Mouse (Mus musculus) forebrain, embryonic 13.5 days (tissue): Measurements from ENCODE around the gene Ttll5. TPM values are rescaled to one million over a fixed set of nuclear protein-coding genes. Genes with fewer than 3 reads are reported as not detected.

Experiments used
- ATAC-seq: fragments of 200-750 bp; cut with Nextera tagmentation; 2 replicates; pipeline ENCODE4 v1.8.0; 2017
- H3K27ac ChIP-seq: fragments of 300-500 bp; sonication (generic); 2 replicates; pipeline ENCODE4 v1.5.1; 2015; ENCODE audit warnings: inconsistent platforms, mild to moderate bottlenecking, moderate library complexity
- H3K27me3 ChIP-seq: fragments of 300-500 bp; sonication (generic); 2 replicates; pipeline ENCODE4 v1.6.1; 2015; ENCODE audit warnings: mild to moderate bottlenecking, inconsistent platforms
- H3K36me3 ChIP-seq: fragments of 300-500 bp; sonication (generic); 2 replicates; pipeline ENCODE4 v1.6.1; 2015; ENCODE audit warnings: mild to moderate bottlenecking, inconsistent platforms; ENCODE audit not compliant: poor library complexity, severe bottlenecking
- H3K4me1 ChIP-seq: fragments of 300-500 bp; sonication (generic); 2 replicates; pipeline ENCODE4 v1.6.1; 2015; ENCODE audit warnings: inconsistent platforms
- H3K4me2 ChIP-seq: fragments of 300-500 bp; sonication (generic); 2 replicates; pipeline ENCODE4 v1.6.1; 2015; ENCODE audit warnings: inconsistent platforms, mild to moderate bottlenecking, moderate library complexity
- H3K4me3 ChIP-seq: fragments of 300-500 bp; sonication (generic); 2 replicates; pipeline ENCODE4 v1.5.1; 2015; ENCODE audit warnings: mild to moderate bottlenecking, inconsistent platforms
- H3K9ac ChIP-seq: fragments of 300-500 bp; sonication (generic); 2 replicates; pipeline ENCODE4 v1.6.1; 2015; ENCODE audit warnings: mild to moderate bottlenecking, inconsistent platforms
- H3K9me3 ChIP-seq: fragments of 300-500 bp; sonication (generic); replicated peaks from 2 replicates; pipeline ENCODE4 v1.6.1; 2016; ENCODE audit warnings: inconsistent platforms
- WGBS: fragments of 180-500 bp; shearing (Covaris S2); methylation state at CpG from one replicate; pipeline ENCODE4 v1.1.7; 2015; 5-methylcytosine and 5-hydroxymethylcytosine counted together
- polyA plus RNA-seq: library from polyadenylated mRNA; unstranded; fragments of >200 nt; fragmentation: Nextera tagmentation; extraction: Ambion mirVana; gene quantifications from 2 replicates; pipeline ENCODE4 v1.2.1, GENCODE M21; 2015

Ttll5 gene
- polyA plus RNA-seq, 1 experiment from 2014 or later, result 15.2 TPM

- no peaks in the 10 kb centered on the region for H3K9me3 ChIP-seq
- H3K36me3 ChIP-seq, result peaks cover 11% of the 10 kb centered on the region; the same call in 1 of the 2 replicates
- no peaks in the 10 kb centered on the region for H3K4me1 ChIP-seq
- WGBS, result 90% methylated on average over 2 of the region's 2 CpGs
- no peak overlapping the region for H3K4me3 ChIP-seq
- H3K4me2 ChIP-seq, result no peak overlapping the region
- no peak overlapping the region for H3K9ac ChIP-seq
- H3K27me3 ChIP-seq, result no peaks in the 10 kb centered on the region
- H3K27ac ChIP-seq, result no peak overlapping the region
- ATAC-seq, result no peak
These were observed 134.0 kb downstream of the Ttll5 start for GRCm38 (mm10) chr12:85958460-85958859.

- Histone ChIP-seq H3K9ac (no peak overlapping the region), H3K9me3 (no peaks in the 10 kb centered on the region), H3K27me3 (no peaks in the 10 kb centered on the region), H3K4me1 (no peaks in the 10 kb centered on the region), H3K4me2 (no peak overlapping the region), H3K36me3 (peaks cover 19% of the 10 kb centered on the region; the same call in 1 of the 2 replicates), H3K27ac (no peak overlapping the region), H3K4me3 (no peak overlapping the region)
- no peak for ATAC-seq
- 71% methylated on average over 10 of the region's 10 CpGs for WGBS
These were observed 135.5 kb downstream of the Ttll5 start for GRCm38 (mm10) chr12:85959822-85960501.

GRCm38 (mm10) chr12:85960699-85961098 lies 136.2 kb downstream of the Ttll5 start:
- WGBS, result 90% methylated on average over 4 of the region's 4 CpGs
- no peaks in the 10 kb centered on the region for H3K9me3 ChIP-seq
- ATAC-seq, result no peak

GRCm38 (mm10) chr12:85963160-85963559 lies 138.7 kb downstream of the Ttll5 start:
- no peaks in the 10 kb centered on the region for H3K27me3 ChIP-seq
- H3K9ac ChIP-seq, result no peak overlapping the region
- H3K4me1 ChIP-seq, result no peaks in the 10 kb centered on the region
- no peak overlapping the region for H3K27ac ChIP-seq
- no peak overlapping the region for H3K4me3 ChIP-seq
- ATAC-seq, result no peak
- H3K36me3 ChIP-seq, result peaks cover 14% of the 10 kb centered on the region; the same call in 1 of the 2 replicates
- 88% methylated on average over 2 of the region's 2 CpGs for WGBS
- no peaks in the 10 kb centered on the region for H3K9me3 ChIP-seq
- no peak overlapping the region for H3K4me2 ChIP-seq

More at GRCm38 (mm10) chr12:85960699-85961098, 136.2 kb downstream of the Ttll5 start:
- Histone ChIP-seq H3K4me1 (no peaks in the 10 kb centered on the region), H3K4me3 (no peak overlapping the region), H3K27me3 (no peaks in the 10 kb centered on the region), H3K9ac (no peak overlapping the region), H3K36me3 (peaks cover 19% of the 10 kb centered on the region; the same call in 1 of the 2 replicates), H3K4me2 (no peak overlapping the region), H3K27ac (no peak overlapping the region)

- 85% methylated on average over 11 of the region's 11 CpGs for WGBS
- H3K9ac ChIP-seq, result no peak overlapping the region
- no peaks in the 10 kb centered on the region for H3K9me3 ChIP-seq
- H3K27me3 ChIP-seq, result no peaks in the 10 kb centered on the region
- no peak overlapping the region for H3K4me2 ChIP-seq
- H3K27ac ChIP-seq, result no peak overlapping the region
- 0 out of 2 replicates have a peak, but pooled peaks cover 4% of the 10 kb centered on the region for H3K4me1 ChIP-seq
- H3K4me3 ChIP-seq, result no peak overlapping the region
- ATAC-seq, result no peak
- peaks cover 8% of the 10 kb centered on the region; the same call in 1 of the 2 replicates for H3K36me3 ChIP-seq
These were observed 139.2 kb downstream of the Ttll5 start for GRCm38 (mm10) chr12:85963699-85964098.

- no peak for ATAC-seq
- H3K4me2 ChIP-seq, result no peak overlapping the region
- H3K4me3 ChIP-seq, result no peak overlapping the region
- no peak overlapping the region for H3K27ac ChIP-seq
- no peaks in the 10 kb centered on the region for H3K27me3 ChIP-seq
- H3K9me3 ChIP-seq, result no peaks in the 10 kb centered on the region
- H3K9ac ChIP-seq, result no peak overlapping the region
- H3K4me1 ChIP-seq, result peaks cover 5% of the 10 kb centered on the region; the same call in 1 of the 2 replicates
- H3K36me3 ChIP-seq, result peaks cover 8% of the 10 kb centered on the region; the same call in 1 of the 2 replicates
- 98% methylated on average over 3 of the region's 3 CpGs for WGBS
These were observed 140.0 kb downstream of the Ttll5 start for GRCm38 (mm10) chr12:85964436-85964835.

- ATAC-seq, result no peak
- no peaks in the 10 kb centered on the region for H3K9me3 ChIP-seq
- peaks cover 9% of the 10 kb centered on the region; the same call in 1 of the 2 replicates for H3K4me1 ChIP-seq
- no peak overlapping the region for H3K9ac ChIP-seq
- no peak overlapping the region for H3K4me3 ChIP-seq
- no peak overlapping the region for H3K27ac ChIP-seq
- H3K4me2 ChIP-seq, result no peak overlapping the region
- H3K36me3 ChIP-seq, result peaks cover 8% of the 10 kb centered on the region; the same call in 1 of the 2 replicates
- no peaks in the 10 kb centered on the region for H3K27me3 ChIP-seq
These were observed 143.4 kb downstream of the Ttll5 start for GRCm38 (mm10) chr12:85967812-85968211.

- H3K36me3 ChIP-seq, result peaks cover 8% of the 10 kb centered on the region; the same call in 1 of the 2 replicates
- WGBS, result 69% methylated on average over 4 of the region's 4 CpGs
- H3K9ac ChIP-seq, result no peak overlapping the region
- H3K27ac ChIP-seq, result no peak overlapping the region
- no peak for ATAC-seq
- no peaks in the 10 kb centered on the region for H3K9me3 ChIP-seq
- peaks cover 9% of the 10 kb centered on the region; the same call in 1 of the 2 replicates for H3K4me1 ChIP-seq
- H3K27me3 ChIP-seq, result no peaks in the 10 kb centered on the region
- H3K4me2 ChIP-seq, result no peak overlapping the region
- H3K4me3 ChIP-seq, result no peak overlapping the region
These were observed 143.9 kb downstream of the Ttll5 start for GRCm38 (mm10) chr12:85968409-85968808.

GRCm38 (mm10) chr12:85969571-85969970 lies 145.1 kb downstream of the Ttll5 start:
- H3K9ac ChIP-seq, result no peak overlapping the region
- no peak overlapping the region for H3K4me2 ChIP-seq
- peaks cover 9% of the 10 kb centered on the region; the same call in 1 of the 2 replicates for H3K4me1 ChIP-seq
- 0 out of 2 replicates have a peak, but pooled peaks cover under 1% of the 10 kb centered on the region for H3K36me3 ChIP-seq
- no peaks in the 10 kb centered on the region for H3K9me3 ChIP-seq
- 65% methylated on average over 5 of the region's 5 CpGs for WGBS
- no peak overlapping the region for H3K27ac ChIP-seq
- no peaks in the 10 kb centered on the region for H3K27me3 ChIP-seq
- no peak overlapping the region for H3K4me3 ChIP-seq
- ATAC-seq, result no peak

- Histone ChIP-seq H3K9ac (no peak overlapping the region), H3K4me2 (no peak overlapping the region), H3K36me3 (no peaks in the 10 kb centered on the region), H3K9me3 (no peaks in the 10 kb centered on the region), H3K27ac (no peak overlapping the region), H3K4me3 (no peak overlapping the region), H3K27me3 (no peaks in the 10 kb centered on the region), H3K4me1 (peaks cover 9% of the 10 kb centered on the region; the same call in 1 of the 2 replicates)
- ATAC-seq, result no peak
- WGBS, result 76% methylated on average over 5 of the region's 5 CpGs
These were observed 145.7 kb downstream of the Ttll5 start for GRCm38 (mm10) chr12:85970191-85970590.

- ATAC-seq, result no peak
- Histone ChIP-seq H3K4me1 (peaks cover 9% of the 10 kb centered on the region; the same call in 1 of the 2 replicates), H3K27ac (no peak overlapping the region)
These were observed 146.3 kb downstream of the Ttll5 start for GRCm38 (mm10) chr12:85970803-85971202.

GRCm38 (mm10) chr12:85971655-85972054 lies 147.2 kb downstream of the Ttll5 start:
- WGBS, result 87% methylated on average over 4 of the region's 4 CpGs
- no peaks in the 10 kb centered on the region for H3K36me3 ChIP-seq
- no peaks in the 10 kb centered on the region for H3K9me3 ChIP-seq
- H3K4me1 ChIP-seq, result peaks cover 9% of the 10 kb centered on the region; the same call in 1 of the 2 replicates
- no peak overlapping the region for H3K4me2 ChIP-seq
- no peaks in the 10 kb centered on the region for H3K27me3 ChIP-seq
- no peak overlapping the region for H3K9ac ChIP-seq
- no peak overlapping the region for H3K4me3 ChIP-seq
- no peak overlapping the region for H3K27ac ChIP-seq
- ATAC-seq, result no peak

More at GRCm38 (mm10) chr12:85970803-85971202, 146.3 kb downstream of the Ttll5 start:
- Histone ChIP-seq H3K9ac (no peak overlapping the region), H3K4me3 (no peak overlapping the region), H3K27me3 (no peaks in the 10 kb centered on the region), H3K9me3 (no peaks in the 10 kb centered on the region), H3K4me2 (no peak overlapping the region), H3K36me3 (no peaks in the 10 kb centered on the region)
- 63% methylated on average over 2 of the region's 2 CpGs for WGBS
